Mouse (Mus musculus) cerebral cortex, adult 2 months (tissue): ENCODE results near the gene Camta1.

Experiments used
- WGBS: fragments of 180-500 bp; shearing (Covaris S2); methylation state at CpG from one replicate; pipeline ENCODE4 v1.1.7; 2018; 5-methylcytosine and 5-hydroxymethylcytosine counted together

Camta1 gene

GRCm38 (mm10) chr4:151684596-151684995 lies 177.1 kb downstream of the Camta1 start:
- WGBS, result 91% methylated on average over 7 of the region's 7 CpGs

DNA sequence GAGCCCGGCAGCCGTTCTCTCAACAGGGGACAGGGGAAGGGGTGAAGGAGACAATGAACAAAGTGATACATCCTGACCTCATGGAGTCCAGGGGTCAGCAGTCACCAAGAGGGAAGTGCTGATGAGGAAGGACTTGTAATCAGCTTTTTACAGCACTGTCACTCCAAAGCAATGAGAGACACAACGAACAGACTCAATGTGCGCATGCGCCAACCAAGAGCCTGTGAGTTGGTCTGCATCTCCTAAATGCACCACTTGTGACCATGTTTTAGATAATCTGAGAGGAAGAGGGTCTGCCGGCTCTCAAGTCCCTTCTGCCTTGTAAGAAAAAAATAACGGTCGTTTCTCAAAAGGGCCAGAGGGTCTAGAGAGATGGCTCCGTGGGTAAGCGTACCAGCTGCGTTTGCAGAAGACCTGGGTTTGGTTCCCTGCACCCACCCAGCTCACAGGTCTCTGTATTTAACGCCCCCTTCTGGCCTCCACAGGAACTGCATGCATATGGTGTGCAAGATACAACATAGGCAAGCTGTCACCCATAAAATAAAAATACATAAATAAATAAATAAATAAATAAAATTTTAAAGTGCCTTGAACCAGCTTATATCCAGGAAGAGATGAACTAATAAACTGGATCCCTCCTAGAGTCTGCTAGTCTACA lies 178.7 kb downstream of the Camta1 start:
- WGBS, result 86% methylated on average over 12 of the region's 12 CpGs

- 90% methylated on average over 13 of the region's 13 CpGs for WGBS
Measured at GRCm38 (mm10) chr4:151672452-151672851, 189.2 kb downstream of the Camta1 start.

GRCm38 (mm10) chr4:151666411-151666901 lies 195.2 kb downstream of the Camta1 start:
- 25% methylated on average over 12 of the region's 12 CpGs for WGBS

DNA sequence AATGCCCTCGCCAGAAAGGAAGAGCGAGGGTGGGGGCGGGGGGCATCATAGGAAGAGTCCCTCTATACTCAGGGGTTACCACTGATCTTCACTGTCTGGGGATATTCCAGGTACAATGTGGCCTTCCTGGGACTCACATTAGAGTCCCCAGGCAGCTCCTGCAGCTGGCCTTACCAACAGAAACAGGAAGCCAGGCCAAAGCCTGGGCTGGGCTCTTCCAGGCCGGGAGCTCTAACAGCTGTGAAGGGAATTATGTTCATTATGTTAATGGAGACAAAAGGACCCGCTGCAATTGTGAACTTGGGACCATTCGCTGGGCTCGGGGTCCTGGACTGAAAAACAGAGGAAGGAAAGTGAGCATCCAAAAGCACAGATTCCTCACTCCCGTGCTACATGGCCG lies 200.2 kb downstream of the Camta1 start:
- WGBS, result 74% methylated on average over 9 of the region's 9 CpGs

GRCm38 (mm10) chr4:151656427-151656826 lies 205.2 kb downstream of the Camta1 start:
- WGBS, result 58% methylated on average over 10 of the region's 10 CpGs

GRCm38 (mm10) chr4:151655637-151656385 lies 205.9 kb downstream of the Camta1 start:
- 63% methylated on average over 16 of the region's 16 CpGs for WGBS

- WGBS, result 83% methylated on average over 4 of the region's 4 CpGs
Measured at GRCm38 (mm10) chr4:151655227-151655626, 206.4 kb downstream of the Camta1 start.

DNA sequence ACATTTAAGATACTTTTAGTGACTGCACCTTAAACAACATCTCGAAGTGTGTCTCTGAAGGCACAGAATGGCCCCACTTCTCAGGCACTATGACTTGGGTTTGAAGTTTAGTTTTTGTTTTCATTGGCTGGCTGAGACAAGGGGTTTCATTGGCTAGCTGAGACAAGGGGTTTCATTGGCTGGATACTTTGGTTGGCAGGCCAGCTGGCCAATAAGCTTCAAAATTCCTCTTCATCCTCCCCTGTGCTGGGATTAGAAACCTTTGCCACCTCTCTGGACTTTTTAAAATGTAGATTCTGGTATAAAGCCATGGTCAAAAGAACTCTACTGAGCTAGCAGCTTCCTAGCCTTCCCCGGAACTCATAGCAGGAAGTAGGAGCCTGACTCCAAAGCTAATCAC lies 219.3 kb downstream of the Camta1 start:
- 84% methylated on average over 2 of the region's 2 CpGs for WGBS

- 46% methylated on average over 8 of the region's 8 CpGs for WGBS
Measured at GRCm38 (mm10) chr4:151640971-151641370, 220.7 kb downstream of the Camta1 start.

- 34% methylated on average over 9 of the region's 9 CpGs for WGBS
Measured at GRCm38 (mm10) chr4:151638941-151639340, 222.7 kb downstream of the Camta1 start.

DNA sequence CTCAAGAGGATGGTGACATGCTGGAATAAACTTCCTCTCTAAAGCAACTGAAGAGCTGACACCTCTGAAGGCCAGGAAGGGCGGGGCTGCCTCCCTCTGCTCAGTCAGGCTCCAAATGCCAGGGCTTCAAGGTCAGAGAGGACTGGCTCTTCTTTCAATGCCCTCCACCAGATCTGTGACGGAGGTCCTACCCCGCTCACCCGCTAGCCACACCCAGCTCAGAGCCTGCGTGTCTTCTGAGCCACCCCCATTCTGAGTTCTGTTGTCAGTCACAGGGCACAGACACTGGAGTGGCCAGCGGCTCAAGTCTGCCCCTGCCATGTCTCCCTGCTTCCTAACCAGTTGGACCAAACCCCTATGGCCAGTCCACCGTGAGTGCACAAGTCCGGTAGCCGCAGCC lies 224.3 kb downstream of the Camta1 start:
- WGBS, result 76% methylated on average over 9 of the region's 9 CpGs

- WGBS, result 49% methylated on average over 6 of the region's 6 CpGs
Measured at GRCm38 (mm10) chr4:151634771-151635170, 226.9 kb downstream of the Camta1 start.

DNA sequence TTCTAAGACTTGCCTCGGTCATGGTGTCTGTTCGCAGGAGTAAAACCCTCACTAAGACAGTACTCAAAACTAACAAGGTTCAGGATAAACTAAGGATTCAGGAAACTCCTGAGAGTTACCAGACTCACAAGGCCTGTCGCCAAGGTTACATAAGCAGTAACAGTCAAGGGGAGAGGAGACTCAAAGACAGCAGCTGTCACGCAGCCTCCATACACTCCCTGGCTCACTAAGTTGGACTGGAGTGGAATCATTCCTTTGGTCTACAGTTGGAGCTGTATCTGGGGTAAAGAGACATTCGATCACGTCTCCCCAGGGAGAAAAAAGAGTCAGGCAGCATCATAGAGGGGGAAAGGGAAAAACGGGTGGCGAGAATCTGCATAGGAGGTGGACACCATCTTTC lies 227.9 kb downstream of the Camta1 start:
- WGBS, result 80% methylated on average over 8 of the region's 8 CpGs

DNA sequence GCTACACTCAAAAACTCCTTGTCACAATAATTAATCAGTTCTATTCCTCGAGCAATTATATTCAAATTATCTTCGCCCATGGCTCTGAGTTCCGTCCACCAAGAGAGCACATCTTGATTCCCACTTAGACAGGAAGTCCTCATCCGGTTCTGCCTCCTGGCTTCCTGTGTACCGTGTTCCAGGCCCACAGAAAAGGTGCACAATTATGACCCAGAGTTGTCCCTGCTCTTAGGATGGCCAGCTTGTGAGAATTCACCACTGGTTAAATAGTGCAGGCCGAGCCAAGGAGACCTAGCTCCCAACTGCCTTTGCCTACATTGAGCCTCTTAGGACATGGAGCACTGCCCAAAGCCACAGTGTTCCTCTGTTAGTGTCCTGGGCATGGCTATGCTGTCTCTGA lies 229.4 kb downstream of the Camta1 start:
- WGBS, result 79% methylated on average over 6 of the region's 6 CpGs

DNA sequence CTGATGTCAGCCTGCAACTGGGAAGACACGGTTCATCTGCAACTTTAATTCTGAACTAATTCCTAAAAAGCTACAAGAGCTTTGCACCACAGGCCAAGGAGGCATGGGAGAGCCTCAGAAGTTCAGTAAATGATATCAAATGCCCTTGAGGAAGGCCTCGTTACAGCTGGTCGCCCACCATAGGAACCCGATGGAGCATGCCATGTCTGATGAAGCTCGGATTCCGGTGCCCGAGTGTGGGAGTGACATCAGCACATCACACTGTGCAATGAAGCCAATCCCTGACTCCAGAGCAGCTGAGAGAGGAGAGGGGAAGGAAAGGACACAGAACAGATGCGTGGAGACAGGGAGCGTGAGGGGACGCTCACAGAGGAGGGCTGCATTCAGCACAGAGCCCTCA lies 231.0 kb downstream of the Camta1 start:
- 66% methylated on average over 10 of the region's 10 CpGs for WGBS

GRCm38 (mm10) chr4:151630231-151630630 lies 231.4 kb downstream of the Camta1 start:
- 75% methylated on average over 3 of the region's 3 CpGs for WGBS

DNA sequence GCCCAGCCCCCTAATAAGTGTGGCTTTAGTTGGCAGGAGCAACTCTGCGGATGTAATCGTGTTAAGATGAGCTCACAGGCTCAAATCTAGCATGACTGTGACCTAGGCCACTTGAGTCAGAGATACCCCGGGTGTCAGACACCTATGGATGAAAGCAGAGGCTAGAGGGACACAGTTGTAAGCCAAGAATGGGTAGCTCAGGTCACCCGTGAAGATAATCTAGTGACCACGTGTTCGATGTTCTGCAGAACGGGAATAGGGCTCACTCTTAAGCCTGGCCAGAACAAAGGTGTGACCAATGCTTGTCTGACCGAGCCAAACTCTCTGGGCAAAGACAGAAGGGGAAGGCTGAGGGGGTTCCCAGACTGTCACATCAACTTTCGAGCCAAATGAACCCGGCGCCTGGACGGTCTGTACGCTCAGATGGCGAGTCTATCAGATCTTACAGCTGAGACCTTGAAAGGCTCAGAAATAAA lies 242.1 kb downstream of the Camta1 start:
- WGBS, result 81% methylated on average over 14 of the region's 14 CpGs

- WGBS, result 43% methylated on average over 21 of the region's 21 CpGs
Measured at GRCm38 (mm10) chr4:151618420-151619310, 243.0 kb downstream of the Camta1 start.

DNA sequence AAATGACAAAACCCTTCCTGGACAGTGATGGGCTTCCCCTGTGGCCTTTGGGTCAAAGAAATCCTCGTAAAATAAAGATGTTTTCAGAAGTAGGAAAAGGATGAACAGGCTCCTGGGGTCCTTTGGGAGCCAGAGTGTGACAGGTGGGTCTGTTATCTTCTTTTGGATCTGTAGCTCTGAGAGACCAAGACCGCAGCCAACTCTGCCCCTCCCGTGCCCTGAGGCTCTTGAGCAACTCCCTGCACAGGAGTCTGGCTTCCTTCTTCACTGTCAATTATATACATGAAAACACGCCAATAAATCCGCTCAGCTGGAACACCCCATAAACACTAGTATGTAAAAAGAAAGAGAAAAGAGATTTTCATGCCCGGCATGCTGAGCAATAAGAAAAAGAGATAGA lies 250.1 kb downstream of the Camta1 start:
- 75% methylated on average over 6 of the region's 6 CpGs for WGBS

DNA sequence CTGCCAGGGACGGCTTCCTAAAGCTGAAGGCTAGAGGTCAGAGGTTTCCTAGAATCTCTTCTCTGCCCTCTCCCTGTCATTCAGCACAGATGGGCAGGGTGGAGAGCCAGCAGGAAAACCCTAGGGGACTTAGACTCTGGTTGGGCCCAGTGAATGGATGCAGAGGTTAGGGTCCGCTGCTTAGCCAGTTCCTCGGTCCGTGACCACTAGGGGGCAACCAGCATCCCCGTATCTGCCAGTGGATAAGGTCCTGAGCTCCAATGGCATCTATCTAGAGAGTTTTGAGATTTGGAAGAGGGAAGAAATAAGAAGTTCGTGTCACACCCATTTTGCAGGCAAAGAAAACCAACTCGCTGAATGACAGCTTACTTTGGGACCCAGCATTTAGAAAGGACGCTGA lies 251.4 kb downstream of the Camta1 start:
- WGBS, result 29% methylated on average over 8 of the region's 8 CpGs

- 70% methylated on average over 6 of the region's 6 CpGs for WGBS
Measured at GRCm38 (mm10) chr4:151604907-151605306, 256.8 kb downstream of the Camta1 start.
